1 mouse cellular context compared by ENCODE assay signal in the genomic region with DNA sequence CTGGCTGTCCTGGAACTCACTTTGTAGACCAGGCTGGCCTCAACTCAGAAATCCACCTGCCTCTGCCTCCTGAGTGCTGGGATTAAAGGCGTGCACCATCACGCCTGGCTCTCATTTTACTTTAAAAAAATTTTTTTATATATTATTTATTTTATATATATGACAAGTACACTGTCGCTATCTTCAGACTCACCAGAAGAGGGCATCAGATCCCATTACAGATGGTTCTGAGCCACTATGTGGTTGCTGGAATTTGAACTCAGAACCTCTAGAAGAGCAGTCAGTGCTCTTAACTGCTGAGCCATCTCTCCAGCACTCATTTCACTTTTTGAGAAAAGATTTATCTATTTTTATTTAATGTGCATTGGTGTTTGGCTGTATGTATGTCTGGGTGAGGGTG.
TF ChIP-seq lines count a peak whose summit lies in the region.

No protein-coding gene starts in this region.

TF ChIP-seq in MEL, 35 proteins besides CTCF, POLR2A, EP300 and RAD21:
- TF ChIP-seq ZC3H11A (IDR thresholded peaks at IDR 0.05; ENCODE audit: low read depth, low read length) = peak; percentile 35; the same call in 1 of the 2 replicates
- peak; percentile 43 for TF ChIP-seq SMC3 (IDR thresholded peaks at IDR 0.05; ENCODE audit: low read depth, low read length)
